Mouse (Mus musculus): Measurements from ENCODE around the gene Zdhhc14. TPM values are rescaled to one million over a fixed set of nuclear protein-coding genes. Genes with fewer than 3 reads are reported as not detected.

The Zdhhc14 gene
- polyA plus RNA-seq, 1 experiment from 2014 or later = 52.7 TPM

DNA sequence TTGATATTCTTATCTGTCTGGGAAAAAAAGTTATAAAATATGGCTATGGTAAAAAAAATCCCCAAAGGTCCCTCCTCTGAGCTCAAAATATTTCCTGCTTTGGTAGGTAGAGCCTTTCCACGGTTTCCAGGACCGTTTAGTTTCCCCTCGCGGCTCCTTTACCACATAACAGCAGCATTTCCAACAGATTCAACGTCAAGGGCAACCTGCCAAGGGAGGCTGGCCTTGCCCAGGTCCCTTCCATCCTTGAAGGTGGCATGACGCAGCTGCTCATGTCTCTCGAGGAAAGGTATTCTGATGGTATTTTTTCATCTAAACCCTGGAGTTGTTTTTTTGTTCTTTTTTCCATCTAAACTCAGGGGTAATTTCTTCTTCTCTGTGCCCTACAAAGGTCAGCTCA is 277.4 kb downstream of the Zdhhc14 start:
- Histone ChIP-seq H3K79me2 (ENCODE audit: inconsistent target) (no peaks in the 10 kb centered on the region), H3K4me3 (ENCODE audit: inconsistent target) (peak overlapping the region; percentile 25), H3K27ac (peak overlapping the region; percentile 93), H3K36me3 (ENCODE audit: inconsistent target) (no peaks in the 10 kb centered on the region)
- WGBS (ENCODE audit: missing documents) = 11% methylated on average over 7 of the region's 7 CpGs

DNA sequence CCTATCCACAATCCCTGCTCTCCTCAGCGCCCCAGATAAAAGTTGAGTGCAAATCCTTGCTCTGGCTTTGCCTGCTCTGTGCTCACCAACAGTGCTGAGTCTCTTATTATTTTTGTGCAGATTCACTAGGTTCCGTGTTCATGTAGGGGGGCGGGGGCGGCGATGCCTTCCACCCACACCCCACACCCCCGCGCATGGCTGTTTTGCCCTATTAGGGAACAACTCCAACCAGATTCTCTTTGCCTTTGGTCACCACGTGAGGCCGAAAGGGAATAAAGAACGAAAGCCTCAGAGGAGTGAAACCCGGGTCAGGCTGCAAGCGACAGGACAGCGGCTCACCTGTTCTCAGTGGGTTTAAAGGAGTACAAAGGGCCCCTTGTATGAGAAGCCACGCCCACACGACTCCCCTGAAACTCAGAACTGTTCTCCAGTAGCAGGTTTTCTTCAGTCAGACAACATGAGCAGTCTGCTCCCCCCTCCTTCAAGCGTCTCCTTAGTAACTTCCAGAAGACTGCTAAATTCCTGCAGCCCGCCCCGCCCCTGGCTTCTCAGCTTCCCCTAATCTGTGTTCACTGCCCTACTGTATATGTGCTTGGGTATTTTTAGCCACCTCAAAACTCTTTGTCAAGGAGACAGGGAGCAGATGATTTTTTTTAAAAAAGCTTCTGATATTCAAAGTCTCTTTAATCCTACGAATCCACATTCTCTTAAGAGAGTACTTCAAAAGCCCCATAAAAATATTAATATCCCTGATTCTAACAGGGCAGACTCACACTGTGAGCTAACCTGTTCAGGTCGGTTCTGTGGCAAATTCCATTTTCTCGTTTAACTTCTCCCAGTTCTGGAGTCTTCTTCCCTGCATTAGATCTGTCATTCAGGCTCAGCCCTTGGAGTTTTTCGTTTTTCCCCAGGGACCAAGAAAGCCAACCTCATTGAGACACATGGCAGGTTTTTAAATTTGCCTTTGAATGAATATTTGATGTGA is 278.2 kb downstream of the Zdhhc14 start:
- peak overlapping the region; percentile 93 for H3K27ac ChIP-seq
- no peaks in the 10 kb centered on the region for H3K79me2 ChIP-seq (ENCODE audit: inconsistent target)
- 7% methylated on average over 22 of the region's 22 CpGs for WGBS (ENCODE audit: missing documents)
- no peaks in the 10 kb centered on the region for H3K36me3 ChIP-seq (ENCODE audit: inconsistent target)
- H3K4me3 ChIP-seq (ENCODE audit: inconsistent target) = peak overlapping the region; percentile 25

DNA sequence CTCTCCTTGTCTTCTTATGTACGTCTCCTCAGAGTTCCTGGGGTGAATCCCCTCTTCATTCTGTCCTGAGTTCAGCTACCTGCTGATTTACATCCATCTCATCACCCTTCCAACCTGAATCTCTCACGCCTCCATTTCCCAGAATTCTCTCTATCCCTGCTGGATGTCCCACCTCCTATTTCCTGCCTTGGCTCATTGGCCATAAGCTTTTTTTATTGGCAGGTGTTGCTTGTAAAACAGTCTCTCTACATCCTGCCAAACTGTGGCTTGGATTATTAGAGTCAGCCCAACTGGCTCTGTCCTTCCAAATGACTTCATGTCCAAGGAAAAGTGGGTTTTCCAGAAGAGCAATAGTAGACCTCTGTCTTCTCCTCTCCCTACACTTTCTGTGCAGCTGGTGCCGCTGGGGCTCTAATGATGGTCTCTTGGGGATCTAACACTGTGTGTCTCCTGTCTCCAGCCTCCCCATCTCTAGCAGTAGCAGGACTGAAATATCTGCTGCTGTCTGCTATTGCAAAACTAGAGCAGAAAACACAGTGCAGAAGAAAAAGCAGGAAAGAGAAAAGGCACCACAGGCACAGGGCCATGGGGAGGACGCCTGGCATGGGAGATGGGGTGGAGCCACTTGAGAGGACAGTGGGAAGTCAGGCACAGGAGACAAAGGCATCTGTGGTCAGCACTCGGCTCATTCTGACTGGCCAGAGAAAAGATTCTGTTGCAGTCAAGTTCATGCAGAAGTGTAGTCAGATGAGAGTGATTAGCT is 288.0 kb downstream of the Zdhhc14 start:
- 86% methylated on average over 5 of the region's 5 CpGs for WGBS (ENCODE audit: missing documents)

DNA sequence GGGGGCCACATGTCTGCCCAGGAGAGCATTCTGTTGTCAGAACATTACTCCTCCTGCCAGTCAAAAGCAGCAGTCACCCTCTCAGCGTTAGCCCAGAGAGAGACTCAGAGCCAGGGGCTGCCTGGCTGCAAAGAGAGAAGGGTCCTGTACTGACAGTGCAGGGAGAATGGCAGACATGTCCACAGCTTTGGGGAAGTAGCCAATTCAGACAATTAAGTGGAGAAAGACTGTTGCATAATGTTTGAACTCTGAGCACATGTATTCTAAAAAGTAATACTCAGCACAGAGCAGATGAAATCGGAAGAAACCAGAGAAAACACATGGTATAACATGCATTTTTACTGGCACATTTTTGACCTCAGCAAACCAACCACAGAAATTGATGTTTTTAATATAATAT is 292.9 kb downstream of the Zdhhc14 start:
- no peaks in the 10 kb centered on the region for H3K36me3 ChIP-seq (ENCODE audit: inconsistent target)
- H3K79me2 ChIP-seq (ENCODE audit: inconsistent target) = no peaks in the 10 kb centered on the region
- peak overlapping the region; percentile 65 for H3K27ac ChIP-seq
- H3K4me3 ChIP-seq (ENCODE audit: inconsistent target) = no peak overlapping the region
- 43% methylated on average over 2 of the region's 2 CpGs for WGBS (ENCODE audit: missing documents)

More for the DNA sequence above, 288.0 kb downstream of the Zdhhc14 start:
- Histone ChIP-seq H3K79me2 (ENCODE audit: inconsistent target) (no peaks in the 10 kb centered on the region), H3K27ac (no peak overlapping the region), H3K36me3 (ENCODE audit: inconsistent target) (no peaks in the 10 kb centered on the region), H3K4me3 (ENCODE audit: inconsistent target) (no peak overlapping the region)

DNA sequence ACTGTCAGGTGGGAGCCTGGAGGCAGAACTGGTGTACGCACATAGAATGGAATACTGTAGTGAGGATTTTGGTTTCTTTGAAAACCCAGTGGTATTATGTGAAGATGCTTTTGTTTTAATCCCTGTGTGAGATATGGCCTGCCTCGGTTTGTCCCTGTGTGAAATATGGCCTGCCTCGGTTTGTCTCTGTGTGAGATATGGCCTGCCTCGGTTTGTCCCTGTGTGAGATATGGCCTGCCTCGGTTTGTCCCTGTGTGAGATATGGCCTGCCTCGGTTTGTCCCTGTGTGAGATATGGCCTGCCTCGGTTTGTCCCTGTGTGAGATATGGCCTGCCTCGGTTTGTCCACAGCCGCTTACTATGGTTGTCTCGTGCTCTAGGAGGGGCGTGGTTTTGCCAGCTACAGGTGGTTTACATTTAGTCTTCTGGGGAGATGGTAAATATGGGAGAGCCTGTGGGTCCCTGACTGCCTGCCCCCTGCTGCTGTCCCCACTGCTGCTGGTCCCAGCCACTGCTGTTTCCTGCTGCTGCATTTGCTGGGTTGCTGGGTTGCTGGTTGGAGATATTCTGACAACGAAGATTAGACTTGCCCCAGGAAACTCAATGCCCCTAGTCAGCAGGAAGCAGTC is 299.9 kb downstream of the Zdhhc14 start:
- WGBS (ENCODE audit: missing documents) = 85% methylated on average over 7 of the region's 12 CpGs
- Histone ChIP-seq H3K79me2 (ENCODE audit: inconsistent target) (no peaks in the 10 kb centered on the region), H3K27ac (no peak overlapping the region), H3K36me3 (ENCODE audit: inconsistent target) (no peaks in the 10 kb centered on the region), H3K4me3 (ENCODE audit: inconsistent target) (no peak overlapping the region)

DNA sequence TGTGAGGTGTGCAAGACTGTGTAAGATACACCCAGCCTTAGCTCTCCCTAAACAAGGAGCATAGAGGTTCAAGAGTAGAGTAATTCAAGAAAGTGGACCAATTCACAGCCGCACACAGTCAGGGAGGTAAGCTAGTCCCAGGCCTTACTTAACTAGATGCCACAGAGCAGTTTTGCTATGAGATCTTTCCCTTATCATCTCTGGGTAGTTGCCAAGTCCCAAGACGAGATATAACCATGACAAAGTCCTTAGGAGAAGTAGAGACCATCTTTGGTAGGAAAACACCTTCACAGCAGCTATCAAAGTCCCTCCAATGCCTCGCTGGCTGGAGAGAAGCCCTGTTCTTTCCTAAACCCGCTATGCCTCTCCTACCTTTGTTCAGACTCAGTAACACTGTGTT is 301.2 kb downstream of the Zdhhc14 start:
- H3K4me3 ChIP-seq (ENCODE audit: inconsistent target) = no peak overlapping the region
- WGBS (ENCODE audit: missing documents) = 96% methylated on average over 4 of the region's 4 CpGs
- no peak overlapping the region for H3K27ac ChIP-seq
- no peaks in the 10 kb centered on the region for H3K36me3 ChIP-seq (ENCODE audit: inconsistent target)
- H3K79me2 ChIP-seq (ENCODE audit: inconsistent target) = no peaks in the 10 kb centered on the region

DNA sequence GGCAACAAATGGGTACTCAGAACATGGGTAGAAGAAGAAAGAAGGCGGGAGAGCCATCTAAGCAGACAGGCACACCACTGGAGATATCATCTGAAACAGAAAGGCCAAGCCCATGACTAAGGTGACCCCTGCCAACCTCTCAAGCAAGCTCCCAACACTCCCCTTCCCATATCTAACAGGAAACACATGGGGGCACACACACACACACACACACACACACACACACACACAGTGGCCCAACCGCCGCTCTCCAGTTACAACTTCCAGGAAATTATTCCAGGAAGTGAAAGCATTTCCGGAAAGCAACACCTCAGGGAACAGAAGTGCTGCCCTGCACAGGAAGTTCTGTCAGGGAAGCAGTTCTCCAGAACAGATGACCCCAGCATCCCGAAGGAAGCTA is 301.9 kb downstream of the Zdhhc14 start:
- Histone ChIP-seq H3K27ac (no peak overlapping the region), H3K36me3 (ENCODE audit: inconsistent target) (no peaks in the 10 kb centered on the region), H3K79me2 (ENCODE audit: inconsistent target) (no peaks in the 10 kb centered on the region), H3K4me3 (ENCODE audit: inconsistent target) (no peak overlapping the region)
- WGBS (ENCODE audit: missing documents) = 68% methylated on average over 5 of the region's 5 CpGs

DNA sequence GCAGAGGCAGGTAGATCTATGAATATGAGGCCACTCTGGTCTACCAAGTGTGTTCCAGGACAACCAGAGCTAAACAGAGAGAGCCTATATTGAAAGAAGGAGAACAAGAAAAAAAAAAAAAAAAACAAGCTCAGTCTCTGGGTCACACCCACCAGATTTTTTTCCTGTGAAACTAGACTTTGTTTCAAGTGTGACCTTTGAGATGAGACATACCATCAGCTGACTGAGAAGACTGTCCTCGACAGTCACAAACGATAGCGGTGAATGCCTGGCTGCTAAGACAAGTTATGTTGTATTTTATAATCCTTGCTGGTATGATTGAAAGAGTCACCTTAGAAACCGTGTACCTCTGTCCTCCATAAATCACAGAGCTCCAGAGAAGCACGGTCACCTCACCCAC is 303.0 kb downstream of the Zdhhc14 start:
- no peak overlapping the region for H3K4me3 ChIP-seq (ENCODE audit: inconsistent target)
- no peaks in the 10 kb centered on the region for H3K79me2 ChIP-seq (ENCODE audit: inconsistent target)
- no peak overlapping the region for H3K27ac ChIP-seq
- H3K36me3 ChIP-seq (ENCODE audit: inconsistent target) = no peaks in the 10 kb centered on the region
- WGBS (ENCODE audit: missing documents) = 72% methylated on average over 5 of the region's 5 CpGs

DNA sequence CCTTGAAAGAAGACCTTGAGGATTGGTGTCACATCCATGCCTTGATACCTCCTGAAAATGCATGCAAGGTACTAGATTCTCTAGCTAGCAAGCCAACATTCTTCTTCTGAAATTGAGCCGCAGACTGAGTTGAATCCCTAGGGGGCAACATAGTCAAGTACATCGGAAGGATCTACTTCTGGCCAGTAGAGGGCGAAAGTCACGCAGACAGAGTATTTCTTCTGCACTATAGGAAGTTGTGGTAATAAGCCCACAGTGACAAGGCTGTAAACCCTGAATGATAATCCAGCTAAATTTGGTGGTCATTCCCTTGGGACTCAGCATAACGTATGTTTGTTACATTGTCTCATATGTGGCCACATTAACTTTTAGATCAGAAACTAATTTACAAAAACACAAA is 303.5 kb downstream of the Zdhhc14 start:
- Histone ChIP-seq H3K4me3 (ENCODE audit: inconsistent target) (no peak overlapping the region), H3K36me3 (ENCODE audit: inconsistent target) (no peaks in the 10 kb centered on the region), H3K27ac (no peak overlapping the region), H3K79me2 (ENCODE audit: inconsistent target) (no peaks in the 10 kb centered on the region)
- WGBS (ENCODE audit: missing documents) = 0% methylated on average over 5 of the region's 5 CpGs

DNA sequence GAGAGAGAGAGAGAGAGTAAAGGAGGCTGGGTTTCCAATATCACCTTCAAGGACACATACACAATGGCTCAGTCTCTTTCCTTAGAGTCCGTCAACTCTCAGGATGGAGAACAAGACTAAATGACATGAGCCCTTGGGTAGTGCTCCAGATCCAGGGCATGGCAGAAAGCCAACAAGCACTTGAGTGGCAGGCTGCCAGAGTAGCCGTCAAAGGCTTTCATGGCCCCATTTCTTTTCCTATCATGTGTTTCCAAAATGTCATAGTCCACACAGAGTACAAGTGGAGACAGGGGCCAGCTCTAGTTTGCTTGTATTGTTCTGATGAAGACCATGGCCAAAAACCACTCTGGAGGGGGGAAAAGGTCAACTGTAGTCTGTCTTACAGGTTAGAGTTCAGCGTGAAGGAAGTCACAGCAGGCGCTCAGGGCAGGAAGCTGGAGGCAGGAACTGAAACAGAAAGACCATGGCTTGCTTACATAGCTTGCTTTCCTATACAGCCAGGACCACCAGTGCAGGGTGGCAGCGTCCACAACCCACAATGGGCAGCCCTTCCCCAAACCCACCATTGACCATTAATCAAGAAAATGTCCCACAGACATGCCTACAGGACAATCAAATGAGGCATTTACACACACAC is 304.9 kb downstream of the Zdhhc14 start:
- no peaks in the 10 kb centered on the region for H3K36me3 ChIP-seq (ENCODE audit: inconsistent target)
- no peak overlapping the region for H3K4me3 ChIP-seq (ENCODE audit: inconsistent target)
- H3K79me2 ChIP-seq (ENCODE audit: inconsistent target) = no peaks in the 10 kb centered on the region
- 54% methylated on average over 5 of the region's 5 CpGs for WGBS (ENCODE audit: missing documents)
- peak overlapping the region; percentile 87 for H3K27ac ChIP-seq

DNA sequence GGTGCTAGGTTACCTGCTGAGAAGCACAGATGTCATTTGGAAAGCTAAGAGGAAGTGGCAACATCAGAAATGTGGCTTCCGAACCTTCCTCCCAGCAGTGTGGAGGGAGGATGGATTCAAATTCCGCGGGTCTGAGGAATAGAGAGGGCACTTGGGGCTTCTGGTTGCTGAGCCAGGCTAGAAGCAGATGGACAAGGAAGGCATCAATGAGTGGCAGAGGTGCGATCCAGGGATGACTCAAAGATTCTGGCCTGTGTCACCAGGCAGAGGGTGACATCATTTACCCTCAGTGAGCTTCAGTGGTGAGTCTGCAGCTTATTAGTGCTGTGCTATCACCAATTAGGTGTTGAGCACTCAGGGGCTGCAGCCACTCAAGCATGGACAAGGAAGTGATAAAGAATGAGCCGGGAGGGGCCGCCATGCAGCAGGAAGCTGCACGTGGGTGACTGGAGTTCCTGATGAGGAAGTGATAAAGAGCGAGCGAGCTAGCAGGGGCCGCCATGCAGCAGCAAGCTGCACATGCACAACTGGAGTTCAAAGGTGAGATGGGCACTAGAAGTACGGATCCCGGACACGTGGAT is 306.0 kb downstream of the Zdhhc14 start:
- Histone ChIP-seq H3K79me2 (ENCODE audit: inconsistent target) (no peaks in the 10 kb centered on the region), H3K36me3 (ENCODE audit: inconsistent target) (no peaks in the 10 kb centered on the region), H3K4me3 (ENCODE audit: inconsistent target) (peak overlapping the region; percentile 10; the same call in 1 of the 2 replicates), H3K27ac (peak overlapping the region; percentile 87)
- WGBS (ENCODE audit: missing documents) = 17% methylated on average over 13 of the region's 13 CpGs

DNA sequence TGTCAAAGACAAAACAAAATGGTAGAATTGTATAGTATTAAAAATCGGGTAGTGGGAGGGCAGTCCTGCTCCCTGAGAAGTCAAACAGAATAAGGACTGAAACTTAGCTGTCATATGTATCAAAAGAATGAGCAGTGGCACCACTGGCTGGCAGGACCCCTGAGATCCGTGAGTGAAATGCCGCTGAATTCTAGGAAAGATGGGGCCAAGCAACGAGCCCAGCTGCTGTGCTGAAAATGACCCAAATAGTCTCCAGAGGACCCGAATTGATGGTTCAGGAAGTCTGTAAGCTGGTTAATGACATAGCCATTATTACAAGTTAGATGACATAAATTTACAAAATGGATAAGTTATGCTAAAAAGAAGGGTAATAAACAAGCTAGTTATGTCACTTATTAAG is 306.5 kb downstream of the Zdhhc14 start:
- Histone ChIP-seq H3K4me3 (ENCODE audit: inconsistent target) (peak overlapping the region; percentile 10; the same call in 1 of the 2 replicates), H3K36me3 (ENCODE audit: inconsistent target) (no peaks in the 10 kb centered on the region), H3K79me2 (ENCODE audit: inconsistent target) (no peaks in the 10 kb centered on the region), H3K27ac (peak overlapping the region; percentile 87)
- 73% methylated on average over 5 of the region's 5 CpGs for WGBS (ENCODE audit: missing documents)

DNA sequence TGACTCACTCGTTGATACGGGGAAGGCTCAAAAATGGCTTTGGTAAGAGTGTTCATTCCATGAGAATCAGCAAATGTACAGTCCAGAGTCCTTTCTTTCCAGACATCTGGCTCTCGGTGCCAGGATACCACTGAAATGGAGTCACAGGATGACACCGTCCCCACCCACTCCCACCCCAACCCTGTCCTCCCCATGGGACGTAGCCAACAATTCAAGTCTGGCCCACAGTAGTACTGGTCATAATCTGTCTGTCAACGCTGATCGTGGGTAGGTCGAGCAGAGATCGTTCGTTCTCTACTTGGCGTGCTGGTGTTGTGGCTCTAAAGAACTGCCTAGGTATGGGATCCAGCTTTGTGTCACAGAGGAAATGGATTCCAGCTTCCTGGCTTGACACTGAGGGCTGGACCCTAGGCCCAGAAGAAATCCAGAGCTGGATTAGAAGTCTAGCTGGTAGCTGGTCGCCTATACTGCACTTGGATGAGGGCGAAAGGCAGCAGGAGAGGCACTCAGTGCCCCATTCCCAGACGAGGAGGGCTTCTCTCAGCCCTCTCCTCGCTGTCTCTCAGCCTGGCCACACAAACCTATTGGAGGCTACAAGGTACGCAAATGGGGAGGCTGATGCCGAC is 307.2 kb downstream of the Zdhhc14 start:
- Histone ChIP-seq H3K79me2 (ENCODE audit: inconsistent target) (no peaks in the 10 kb centered on the region), H3K27ac (peak overlapping the region; percentile 87)
- 87% methylated on average over 17 of the region's 17 CpGs for WGBS (ENCODE audit: missing documents)

More for the DNA sequence above, 307.2 kb downstream of the Zdhhc14 start:
- Histone ChIP-seq H3K36me3 (ENCODE audit: inconsistent target) (no peaks in the 10 kb centered on the region), H3K4me3 (ENCODE audit: inconsistent target) (no peak overlapping the region)

Measured in macrophage (primary cell).